Mouse (Mus musculus): ENCODE results near the gene Serpina3b. TPM values are rescaled to one million over a fixed set of nuclear protein-coding genes. Genes with fewer than 3 reads are reported as not detected.

Gene Serpina3b
- 1 to 10 TPM in 1 of 2 experiments, under 1 TPM in 1; 0.14 to 1.7 TPM for polyA plus RNA-seq (2017; shearing (Covaris generic))

DNA sequence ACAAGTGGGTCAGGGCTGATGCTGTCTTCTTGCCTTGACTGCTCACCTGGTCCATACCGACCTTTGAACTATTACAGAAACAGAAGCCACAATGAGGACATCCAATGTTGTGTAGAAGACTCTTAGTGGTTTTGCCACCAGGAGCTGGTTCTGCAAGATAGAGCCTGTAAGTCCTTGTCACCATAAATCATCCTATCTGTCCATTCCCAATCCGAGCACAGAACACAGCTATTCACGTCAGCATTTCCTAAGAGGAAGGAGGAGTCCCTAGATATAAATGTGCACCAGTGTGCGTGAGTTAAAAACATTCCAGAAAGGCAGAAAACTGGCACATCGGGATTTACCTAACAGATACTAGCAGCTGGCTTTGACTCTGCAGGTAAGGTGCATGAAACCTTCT, at the start of gene Serpina3b:
Gene Serpina3b, plus strand, starts transcription at position 301 of the 400 bp plus-strand sequence.

DNA sequence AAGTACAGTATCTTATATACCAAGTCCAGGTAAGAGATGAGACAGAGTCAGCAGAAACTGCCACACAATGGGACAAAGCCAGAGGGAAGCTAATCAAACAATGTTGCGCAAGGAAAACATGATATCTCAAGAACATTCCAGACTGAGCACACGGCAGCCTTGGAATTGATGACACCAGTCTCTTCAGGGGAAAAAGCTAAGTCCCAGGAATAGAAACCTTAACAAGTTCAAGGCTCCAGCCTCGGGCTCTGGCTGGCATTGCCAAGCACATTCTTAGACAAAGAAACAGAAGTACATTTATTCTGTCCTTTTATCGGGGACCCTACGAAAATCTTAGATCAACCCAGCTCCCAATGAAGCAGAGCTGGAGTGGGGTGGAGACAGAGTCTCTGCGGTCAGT, 27.0 kb upstream of the Serpina3b start, which contains the start of gene Serpina5:
Gene Serpina5, plus strand, starts transcription at position 346 of the 400 bp plus-strand sequence.

DNA sequence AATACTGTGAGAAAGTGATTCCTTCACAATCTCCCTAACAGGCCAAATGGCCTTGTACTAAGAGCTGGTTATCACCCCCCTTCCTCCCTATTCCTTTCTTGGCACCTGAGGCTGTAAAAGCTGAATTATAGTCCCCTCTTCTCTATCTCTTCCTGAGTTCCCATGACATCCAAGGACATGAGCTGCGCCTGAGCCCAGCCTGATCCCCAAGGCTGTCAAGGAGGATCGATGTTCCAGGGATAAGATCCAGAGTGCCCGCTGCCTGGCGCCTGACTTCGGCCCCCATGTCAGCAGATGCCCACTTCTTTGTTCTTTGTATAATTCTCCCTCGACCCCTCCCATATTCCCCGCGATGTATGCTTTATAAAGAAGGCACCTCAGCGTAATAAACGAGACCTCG, 15.5 kb upstream of the Serpina3b start, which contains the start of gene Serpina3a:
Gene Serpina3a, plus strand, starts transcription at position 392 of the 400 bp plus-strand sequence.

DNA sequence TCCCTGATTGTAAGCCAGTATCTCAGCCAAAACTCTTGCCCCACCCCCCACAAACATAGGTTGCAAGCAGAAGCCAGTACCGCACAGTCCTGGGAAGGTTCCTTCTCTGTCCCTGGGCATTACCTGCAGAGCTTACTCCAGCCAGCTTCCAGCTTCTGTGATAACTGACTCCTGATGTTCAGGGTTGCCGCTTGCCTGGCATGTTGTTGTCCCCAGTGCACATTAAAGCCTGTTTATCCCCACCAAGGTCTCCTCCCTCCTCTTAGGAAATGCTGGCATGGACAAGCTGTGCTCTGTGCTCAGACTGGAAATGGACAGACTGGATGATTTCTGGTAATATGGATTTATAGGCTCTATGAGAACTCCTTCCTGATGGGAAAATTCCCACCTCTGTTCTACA, 25.9 kb downstream of the Serpina3b start, which contains the start of gene Serpina3c:
Gene Serpina3c, minus strand, starts transcription at position 215 of the 400 bp plus-strand sequence.

Other genes with a start within 250 kb of the Serpina3b start
- not detected for gene Serpina1c, start 223.1 kb upstream of the Serpina3b start, polyA plus RNA-seq (2017; shearing (Covaris generic))
- not detected for gene Serpina1e, start 169.0 kb upstream of the Serpina3b start, polyA plus RNA-seq (2017; shearing (Covaris generic))
- gene Serpina11, start 138.0 kb upstream of the Serpina3b start, polyA plus RNA-seq (2017; shearing (Covaris generic)), result not detected
- 10 to 100 TPM in 1 of 2 experiments, 1 to 10 TPM in 1; 2.1 to 10.2 TPM for gene Serpina9, start 114.2 kb upstream of the Serpina3b start, polyA plus RNA-seq (2017; shearing (Covaris generic))
- gene Serpina12, start 83.6 kb upstream of the Serpina3b start, polyA plus RNA-seq (2017; shearing (Covaris generic)), result under 1 TPM; 0.07 to 0.12 TPM
- gene Serpina5, start 26.9 kb upstream of the Serpina3b start, polyA plus RNA-seq (2017; shearing (Covaris generic)), result under 1 TPM; 0.07 to 0.21 TPM
- gene Serpina3a, start 15.3 kb upstream of the Serpina3b start, polyA plus RNA-seq (2017; shearing (Covaris generic)), result not detected
- gene Serpina3c, start 25.9 kb downstream of the Serpina3b start, polyA plus RNA-seq (2017; shearing (Covaris generic)), result not detected
- 10 to 100 TPM; 10.3 to 12.1 TPM for gene Serpina3f, start 86.5 kb downstream of the Serpina3b start, polyA plus RNA-seq (2017; shearing (Covaris generic))
- gene Serpina3g, start 108.2 kb downstream of the Serpina3b start, polyA plus RNA-seq (2017; shearing (Covaris generic)), result 100 to 1,000 TPM in 1 of 2 experiments, 10 to 100 TPM in 1; 77.8 to 368 TPM
- not detected for gene Serpina3i, start 135.1 kb downstream of the Serpina3b start, polyA plus RNA-seq (2017; shearing (Covaris generic))
- gene Serpina3j, start 186.6 kb downstream of the Serpina3b start, polyA plus RNA-seq (2017; shearing (Covaris generic)), result under 1 TPM in 1 of 2 experiments, not detected in 1; 0.82 TPM
- not detected for gene Serpina3k, start 210.5 kb downstream of the Serpina3b start, polyA plus RNA-seq (2017; shearing (Covaris generic))
- gene Serpina3m, start 210.5 kb downstream of the Serpina3b start, polyA plus RNA-seq (2017; shearing (Covaris generic)), result not detected